Mouse (Mus musculus) embryonic facial prominence, embryonic 14.5 days (tissue): Measurements from ENCODE around the gene Ccr8. TPM values are rescaled to one million over a fixed set of nuclear protein-coding genes. Genes with fewer than 3 reads are reported as not detected.

Experiments
- ATAC-seq: fragments of 200-750 bp; cut with Nextera tagmentation; 2 replicates; pipeline ENCODE4 v1.8.0; 2017; ENCODE audit warnings: low read depth, moderate number of reproducible peaks, moderate TSS enrichment
- DNase-seq: peaks from one replicate; pipeline ENCODE4 v3.0.0-alpha.2; 2015; ENCODE audit warnings: low spot score
- H3K27ac ChIP-seq: fragments of 300-500 bp; sonication (generic); replicated peaks from 2 replicates; pipeline ENCODE4 v1.5.1; 2014; ENCODE audit warnings: low read depth, mild to moderate bottlenecking, low read length, moderate library complexity
- H3K27me3 ChIP-seq: fragments of 300-500 bp; sonication (generic); replicated peaks from 2 replicates; pipeline ENCODE4 v1.6.1; 2014; ENCODE audit warnings: low read length; ENCODE audit not compliant: control insufficient read depth, insufficient read depth
- H3K36me3 ChIP-seq: fragments of 300-500 bp; sonication (generic); 2 replicates; pipeline ENCODE4 v1.6.1; 2014; ENCODE audit warnings: low read length, mixed read lengths; ENCODE audit not compliant: control insufficient read depth, insufficient read depth
- H3K4me1 ChIP-seq: fragments of 300-500 bp; sonication (generic); 2 replicates; pipeline ENCODE4 v1.6.1; 2014; ENCODE audit warnings: antibody characterized with exemption, low read length; ENCODE audit not compliant: control insufficient read depth, insufficient read depth
- H3K4me2 ChIP-seq: fragments of 300-500 bp; sonication (generic); 2 replicates; pipeline ENCODE4 v1.6.1; 2014; ENCODE audit warnings: low read depth, mild to moderate bottlenecking, low read length, moderate library complexity, mixed read lengths
- H3K4me3 ChIP-seq: fragments of 300-500 bp; sonication (generic); 2 replicates; pipeline ENCODE4 v1.5.1; 2014; ENCODE audit warnings: low read depth, mild to moderate bottlenecking, low read length
- H3K9ac ChIP-seq: fragments of 300-500 bp; sonication (generic); 2 replicates; pipeline ENCODE4 v1.6.1; 2014; ENCODE audit warnings: low read depth, mild to moderate bottlenecking, low read length, moderate library complexity, mixed read lengths
- H3K9me3 ChIP-seq: fragments of 300-500 bp; sonication (generic); 2 replicates; pipeline ENCODE4 v1.6.1; 2016; ENCODE audit warnings: low read length; ENCODE audit not compliant: control insufficient read depth
- whole genome bisulfite sequencing: fragments of 180-500 bp; shearing (Covaris S2); extraction: QIAGEN DNeasy Blood & Tissue Kit; methylation state at CpG from one replicate; pipeline ENCODE4 v1.1.7; 2014; 5-methylcytosine and 5-hydroxymethylcytosine counted together
- polyA plus RNA-seq: library from polyadenylated mRNA; unstranded; fragments of >200 nt; fragmentation: Nextera tagmentation; extraction: Ambion mirVana; gene quantifications from 2 replicates; pipeline ENCODE4 v1.2.1, GENCODE M21; 2014

Ccr8 gene
- polyA plus RNA-seq, 1 experiment from 2014 or later, result 2.3 TPM

GRCm38 (mm10) chr9:120068047-120068446 is 23.9 kb upstream of the Ccr8 start:
- H3K9ac ChIP-seq, result no peak overlapping the region
- H3K9me3 ChIP-seq, result no peaks in the 10 kb centered on the region
- WGBS, result 54% methylated on average over 10 of the region's 10 CpGs
- no peak overlapping the region for H3K4me3 ChIP-seq
- no peak overlapping the region for H3K4me2 ChIP-seq
- H3K27me3 ChIP-seq, result no peaks in the 10 kb centered on the region
- no peak overlapping the region for H3K27ac ChIP-seq
- no peak for DNase-seq
- ATAC-seq, result no peak
- H3K36me3 ChIP-seq, result no peaks in the 10 kb centered on the region
- no peaks in the 10 kb centered on the region for H3K4me1 ChIP-seq

DNA sequence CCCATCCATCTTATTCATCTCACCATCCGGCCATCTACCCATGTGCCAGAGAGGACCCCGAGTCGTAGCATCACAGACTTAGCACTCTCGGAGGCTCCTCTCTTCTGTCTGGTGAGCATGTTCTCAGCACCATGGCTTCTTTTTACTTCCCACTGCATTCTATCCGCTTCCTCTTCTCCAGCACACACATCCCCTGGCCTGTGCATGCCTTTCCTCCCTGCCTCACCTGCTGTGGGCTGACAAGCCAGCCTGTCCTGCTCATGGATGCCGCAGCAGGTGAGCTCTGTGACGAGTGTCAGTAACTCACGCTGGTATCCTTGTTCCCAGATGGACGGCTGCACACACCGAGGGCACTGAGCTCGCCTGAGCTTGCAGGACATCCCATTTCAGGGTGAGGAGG is 22.1 kb upstream of the Ccr8 start, which contains the start of gene Cx3cr1:
Gene Cx3cr1 (minus strand): TSS at position 101 of the 400 bp plus-strand sequence.
- no peaks in the 10 kb centered on the region for H3K9me3 ChIP-seq
- H3K27me3 ChIP-seq, result no peaks in the 10 kb centered on the region
- no peak within 1 kb of the TSS for H3K4me3 ChIP-seq
- H3K4me1 ChIP-seq, result no peaks in the 10 kb centered on the region
- no peaks in the 10 kb centered on the region for H3K36me3 ChIP-seq
- WGBS, result 74% methylated on average over 11 of the region's 11 CpGs
- DNase-seq (no peak), ATAC-seq (no peak)
- 0 out of 2 replicates have a peak within 1 kb of the TSS, but pooled peaks have one; percentile 30 for H3K9ac ChIP-seq
- no peak within 1 kb of the TSS for H3K27ac ChIP-seq
- no peak within 1 kb of the TSS for H3K4me2 ChIP-seq

GRCm38 (mm10) chr9:120071251-120071650 is 20.7 kb upstream of the Ccr8 start:
- no peak for ATAC-seq
- Histone ChIP-seq H3K4me1 (no peaks in the 10 kb centered on the region), H3K9me3 (no peaks in the 10 kb centered on the region), H3K9ac (no peak overlapping the region), H3K27ac (no peak overlapping the region), H3K27me3 (no peaks in the 10 kb centered on the region), H3K4me3 (no peak overlapping the region), H3K36me3 (no peaks in the 10 kb centered on the region), H3K4me2 (no peak overlapping the region)
- WGBS, result 64% methylated on average over 2 of the region's 2 CpGs
- DNase-seq, result no peak

- ATAC-seq (peak; percentile 50; the same call in 1 of the 2 replicates), DNase-seq (peak; percentile 66)
- 12% methylated on average over 3 of the region's 3 CpGs for WGBS
- Histone ChIP-seq H3K9me3 (no peaks in the 10 kb centered on the region), H3K36me3 (no peaks in the 10 kb centered on the region), H3K9ac (0 out of 2 replicates have a peak overlapping the region, but pooled peaks have one; percentile 8), H3K27me3 (no peaks in the 10 kb centered on the region), H3K4me3 (no peak overlapping the region), H3K4me1 (no peaks in the 10 kb centered on the region), H3K27ac (no peak overlapping the region), H3K4me2 (no peak overlapping the region)
These were observed 18.7 kb upstream of the Ccr8 start for GRCm38 (mm10) chr9:120073169-120073568.

- H3K9me3 ChIP-seq, result no peaks in the 10 kb centered on the region
- no peak overlapping the region for H3K27ac ChIP-seq
- H3K9ac ChIP-seq, result no peak overlapping the region
- no peaks in the 10 kb centered on the region for H3K36me3 ChIP-seq
- no peak for ATAC-seq
- no peak overlapping the region for H3K4me3 ChIP-seq
- H3K4me1 ChIP-seq, result no peaks in the 10 kb centered on the region
- H3K27me3 ChIP-seq, result no peaks in the 10 kb centered on the region
- no peak overlapping the region for H3K4me2 ChIP-seq
- 81% methylated on average over 7 of the region's 7 CpGs for WGBS
- DNase-seq, result no peak
These were observed 17.4 kb upstream of the Ccr8 start for GRCm38 (mm10) chr9:120074516-120074915.

- no peak for ATAC-seq
- 70% methylated on average over 3 of the region's 3 CpGs for WGBS
- H3K9me3 ChIP-seq, result no peaks in the 10 kb centered on the region
- H3K4me2 ChIP-seq, result no peak overlapping the region
- DNase-seq, result no peak
- H3K4me1 ChIP-seq, result no peaks in the 10 kb centered on the region
- no peaks in the 10 kb centered on the region for H3K36me3 ChIP-seq
- H3K9ac ChIP-seq, result no peak overlapping the region
- H3K4me3 ChIP-seq, result no peak overlapping the region
- no peak overlapping the region for H3K27ac ChIP-seq
- H3K27me3 ChIP-seq, result no peaks in the 10 kb centered on the region
These were observed 13.7 kb upstream of the Ccr8 start for GRCm38 (mm10) chr9:120078241-120078640.

DNA sequence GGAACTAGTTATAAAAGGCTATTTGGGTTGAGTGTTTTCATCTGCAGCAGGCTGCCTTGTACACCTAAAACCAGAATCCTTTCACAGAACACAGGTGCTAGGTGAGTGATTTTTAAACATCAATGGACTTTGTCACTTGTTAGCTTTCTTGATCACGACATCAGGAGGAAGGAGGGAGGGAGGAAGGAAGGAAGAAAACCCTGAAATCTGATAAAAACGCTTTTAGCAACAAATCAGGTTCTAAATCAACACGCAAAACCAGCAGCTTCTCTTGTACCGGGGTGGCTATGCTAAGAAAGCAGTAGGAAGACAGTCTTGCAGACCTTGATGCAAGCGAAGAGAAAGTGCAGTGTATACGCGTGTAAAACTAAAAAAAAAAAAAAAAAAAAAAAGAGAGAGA is 12.0 kb upstream of the Ccr8 start:
- H3K27me3 ChIP-seq, result no peaks in the 10 kb centered on the region
- H3K9me3 ChIP-seq, result no peaks in the 10 kb centered on the region
- no peak overlapping the region for H3K4me2 ChIP-seq
- ATAC-seq (no peak), DNase-seq (no peak)
- no peak overlapping the region for H3K9ac ChIP-seq
- WGBS, result 74% methylated on average over 7 of the region's 7 CpGs
- H3K36me3 ChIP-seq, result no peaks in the 10 kb centered on the region
- no peaks in the 10 kb centered on the region for H3K4me1 ChIP-seq
- no peak overlapping the region for H3K4me3 ChIP-seq
- no peak overlapping the region for H3K27ac ChIP-seq

DNA sequence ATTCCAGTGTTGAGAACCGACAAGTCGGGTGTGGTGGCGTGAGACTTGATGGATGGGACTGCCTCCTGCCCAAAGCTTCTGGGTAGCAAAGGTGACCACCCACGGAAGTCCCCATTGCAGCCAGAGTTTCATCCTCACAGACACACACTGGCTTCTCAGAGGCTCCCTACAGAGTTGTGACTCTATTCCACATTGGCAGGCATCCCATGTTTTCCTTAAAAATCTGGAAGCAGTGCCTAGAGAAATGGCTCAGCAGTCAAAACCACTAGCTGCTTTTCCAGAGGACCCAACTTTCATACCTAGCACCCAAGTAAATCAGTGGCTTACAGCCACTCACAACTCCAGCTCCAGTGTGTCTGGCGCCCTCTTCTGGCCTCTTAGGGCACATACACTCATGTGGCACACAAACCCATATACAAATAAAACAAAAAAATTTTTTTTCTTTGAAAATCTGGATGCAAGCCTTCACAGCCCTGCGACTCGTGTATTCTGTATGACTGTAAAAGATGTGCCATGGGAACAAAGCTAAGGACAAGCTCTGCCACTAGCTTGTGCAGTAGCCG is 11.3 kb upstream of the Ccr8 start:
- H3K36me3 ChIP-seq, result no peaks in the 10 kb centered on the region
- H3K9me3 ChIP-seq, result no peaks in the 10 kb centered on the region
- no peak overlapping the region for H3K4me3 ChIP-seq
- no peak overlapping the region for H3K9ac ChIP-seq
- peak; percentile 10 for DNase-seq
- H3K27me3 ChIP-seq, result no peaks in the 10 kb centered on the region
- 83% methylated on average over 8 of the region's 8 CpGs for WGBS
- H3K4me1 ChIP-seq, result no peaks in the 10 kb centered on the region
- no peak overlapping the region for H3K4me2 ChIP-seq
- ATAC-seq, result no peak
- H3K27ac ChIP-seq, result no peak overlapping the region

DNA sequence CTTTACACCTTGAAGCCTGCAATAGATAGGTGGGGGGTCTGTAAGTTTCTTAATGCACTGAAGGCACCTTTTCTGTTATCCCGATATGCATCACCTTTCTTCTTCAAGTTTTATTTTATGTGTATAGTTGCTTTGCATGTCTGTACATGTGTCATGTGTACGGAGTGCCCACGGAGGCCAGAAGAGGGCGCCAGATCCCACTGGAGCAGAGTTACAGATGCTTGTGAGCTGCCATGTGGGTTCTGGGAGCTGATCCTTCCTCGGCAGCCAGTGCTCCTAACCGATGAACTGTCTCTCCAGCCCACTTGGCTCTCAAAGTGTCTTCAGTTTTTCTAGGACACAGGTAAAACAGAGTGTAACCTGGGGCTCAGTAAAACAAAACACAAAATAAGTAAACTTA is 10.7 kb upstream of the Ccr8 start:
- Histone ChIP-seq H3K9ac (no peak overlapping the region), H3K27me3 (no peaks in the 10 kb centered on the region), H3K4me1 (no peaks in the 10 kb centered on the region), H3K36me3 (no peaks in the 10 kb centered on the region), H3K9me3 (no peaks in the 10 kb centered on the region), H3K27ac (no peak overlapping the region), H3K4me3 (no peak overlapping the region), H3K4me2 (no peak overlapping the region)
- 68% methylated on average over 6 of the region's 6 CpGs for WGBS
- no peak for DNase-seq
- no peak for ATAC-seq
